In the genomic region with DNA sequence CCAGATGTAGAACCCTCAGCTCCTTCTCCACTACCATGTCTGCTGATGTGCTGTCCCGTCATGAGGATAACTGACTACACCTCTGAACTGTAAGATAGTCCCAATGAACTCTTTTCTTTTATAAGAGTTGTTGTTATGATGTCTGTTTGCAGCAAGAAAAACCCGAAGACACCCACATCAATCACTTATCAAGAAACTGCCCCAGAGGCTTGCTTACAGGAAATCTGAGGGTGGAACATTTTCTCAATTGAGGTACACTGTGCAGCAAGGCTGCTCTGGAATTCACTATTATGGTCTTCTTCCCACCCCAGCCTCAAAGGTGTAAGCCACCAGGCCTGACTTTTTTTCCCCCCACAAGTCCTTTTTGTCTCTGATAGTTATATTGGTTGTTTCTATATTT, we compare ENCODE assay signal across 22 mouse cellular contexts.
DNase-seq lines count a peak whose midpoint lies in the region; ATAC-seq lines count a peak whose summit lies in the region.
"Had no signal": no experiment of that assay in that cellular context is flagged by ENCODE, and none has a peak within 500 bp of the region (broad histone marks: within the 10 kb centered on the region; RNA-seq: fewer than 3 reads in every experiment).

No protein-coding gene starts in this region.

- intact Hi-C loops in left cerebral cortex, postnatal 14 days (cut with DNase I): no loop called here

- ATAC-seq in activated CD4-positive, CD25-positive, alpha-beta regulatory T cell, adult 4 months: peak; percentile 80
- peak; percentile 30; the same call in 1 of the 2 replicates for ATAC-seq in megakaryocyte, adult 5-6 weeks (ENCODE audit: poor library complexity, severe bottlenecking)
- ATAC-seq: forebrain, embryonic 13.5 days; forebrain, embryonic 16.5 days; hindbrain, postnatal 0 days; intestine, embryonic 15.5 days; Patski had no signal

- peak; percentile 63 for DNase-seq in CD4-positive, CD25-positive, alpha-beta regulatory T cell, adult 2 months (ENCODE audit: low read depth, low spot score)
- DNase-seq in left cerebral cortex, postnatal 14 days (ENCODE audit: low spot score in 2 of 2): no peak
- DNase-seq in right cerebral cortex, adult 18-20 months: no peak
- no peak for DNase-seq in frontal cortex, postnatal 25 days (ENCODE audit: low spot score in 2 of 2)
- DNase-seq: adrenal gland, postnatal 10 days; adrenal gland, postnatal 36 days; B cell, adult 2 months; cerebellum, adult 18-20 months; cerebellum, adult 9-10 months; cerebellum, postnatal 14 days; gastrocnemius, adult 2 months; gastrocnemius, postnatal 14 days; heart, postnatal 10 days; heart, postnatal 36 days; kidney, adult 11 months had no signal
